Mouse (Mus musculus) cerebellum, adult (tissue): Measurements from ENCODE around the gene Gm4952.
"Not testable (repeated sequence)": the region's sequence is repeated elsewhere in the genome, so short reads cannot be mapped to it uniquely, and the experiment has no call there.

Experiments
- ATAC-seq: cut with Nextera tagmentation; 2 replicates; pipeline ENCODE4 v1.9.2; 2017; ENCODE audit warnings: mild to moderate bottlenecking, moderate library complexity, mixed read lengths; ENCODE audit not compliant: insufficient number of reproducible peaks, low FRiP score, low TSS enrichment

The Gm4952 gene

DNA sequence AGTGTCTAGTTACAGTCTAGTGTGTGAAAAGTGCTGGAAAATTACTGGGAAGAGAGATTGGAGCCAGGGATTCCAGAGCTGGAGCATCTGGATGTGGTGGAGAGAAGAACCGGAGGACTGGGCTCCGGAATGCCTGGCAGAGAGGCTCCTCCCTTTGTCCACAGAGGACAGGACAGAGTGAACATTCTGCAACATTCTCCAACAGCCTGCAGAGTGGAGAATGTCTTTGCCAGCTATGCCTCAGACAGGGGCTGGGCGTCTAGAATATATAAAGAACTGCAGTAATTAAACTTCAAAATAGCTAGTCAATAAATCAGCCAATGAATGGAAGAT is 2.7 kb upstream of the Gm4952 start:
- no peak for ATAC-seq

DNA sequence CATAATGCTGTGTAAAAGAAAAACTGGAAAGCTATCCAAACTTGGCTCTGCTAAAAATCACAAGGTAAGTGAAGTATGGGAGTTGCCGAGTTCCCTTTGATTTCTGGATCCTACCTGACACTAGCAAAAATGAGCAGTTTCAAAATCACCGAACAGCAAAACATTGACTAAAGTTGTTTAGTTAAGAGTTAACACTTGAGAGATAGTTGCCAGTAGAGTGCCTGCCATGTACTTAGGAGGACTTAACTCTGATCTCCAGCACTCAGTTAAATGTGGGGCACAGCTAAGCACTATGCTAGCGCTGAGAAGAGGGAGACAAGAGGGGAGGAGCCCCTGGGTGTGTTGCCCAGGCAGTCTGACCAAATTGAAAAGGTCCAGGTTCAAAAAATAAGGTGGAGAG is 1.1 kb upstream of the Gm4952 start:
- no peak for ATAC-seq

DNA sequence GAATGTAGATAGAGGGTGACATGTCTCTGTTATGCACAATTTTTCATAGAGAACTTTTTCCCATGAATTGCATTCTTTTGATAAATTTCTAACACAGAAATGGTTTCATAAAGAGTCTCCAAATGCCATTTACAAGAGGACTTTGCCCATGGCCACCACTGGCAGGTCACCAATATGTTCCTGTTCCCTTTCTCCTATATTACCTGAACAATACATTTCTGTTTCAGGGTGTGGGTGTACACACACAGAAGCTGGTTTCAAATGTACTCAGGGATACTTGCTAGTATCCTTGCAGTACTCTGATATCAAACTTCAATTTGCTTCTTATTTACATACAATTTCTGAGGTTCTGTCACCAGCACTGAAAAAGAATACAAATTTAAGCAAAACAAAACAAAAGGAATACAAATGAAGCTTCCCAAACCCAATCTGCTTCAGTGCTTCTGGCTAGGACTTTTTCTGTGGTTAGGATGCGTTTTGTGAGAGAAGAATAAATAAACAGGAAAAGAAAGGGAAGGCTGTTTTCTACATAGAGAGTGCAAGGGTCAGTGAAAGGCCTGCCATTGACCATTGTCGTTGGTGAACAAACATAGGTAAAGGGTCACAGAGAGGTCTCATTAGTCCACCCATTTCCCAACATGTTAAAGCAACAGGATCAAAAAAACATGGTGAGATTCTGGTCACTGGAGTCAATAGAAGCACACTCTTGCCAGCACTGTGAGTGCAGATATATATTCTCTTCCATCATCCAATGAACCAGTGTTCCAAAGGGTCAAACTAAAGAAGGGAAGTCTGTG is 1.1 kb downstream of the Gm4952 start:
- no peak for ATAC-seq

DNA sequence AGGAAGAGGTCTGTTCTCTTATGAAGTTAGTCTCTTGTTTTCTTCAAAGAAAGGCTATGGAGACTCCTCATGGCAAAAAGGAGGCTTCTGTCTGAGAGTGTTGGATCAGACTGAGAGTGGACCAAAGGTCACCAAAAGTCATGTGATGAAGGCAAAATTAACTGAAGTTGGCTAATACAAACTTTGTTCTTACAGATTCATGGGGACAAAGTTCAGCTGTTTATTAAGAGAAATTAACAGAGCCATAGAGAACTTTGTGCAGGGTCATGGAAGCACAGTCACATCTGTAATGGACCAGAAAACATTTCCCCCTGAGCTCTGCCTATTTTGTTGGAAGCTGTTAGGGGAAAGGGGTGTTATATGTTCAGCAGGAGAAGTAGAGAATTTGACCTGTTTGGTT is 8.6 kb downstream of the Gm4952 start:
- ATAC-seq, result no peak

DNA sequence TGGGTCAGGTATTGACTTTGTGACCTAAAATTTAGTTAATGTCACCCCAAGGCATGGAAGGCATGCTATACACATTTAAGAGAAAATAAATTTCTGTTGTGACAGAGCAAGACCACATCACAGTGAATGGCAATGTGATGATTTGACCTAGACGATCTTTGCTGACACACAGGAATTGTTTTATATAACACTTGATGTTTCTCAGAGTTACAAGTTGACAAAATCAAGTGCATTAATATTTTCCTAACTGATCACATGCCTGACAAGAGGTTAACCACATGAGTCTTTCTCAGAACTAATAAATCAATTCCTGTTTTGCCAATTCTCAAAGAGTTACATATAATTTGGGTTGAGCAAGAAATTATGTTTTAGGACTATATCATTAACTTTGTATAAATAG is 13.9 kb downstream of the Gm4952 start:
- ATAC-seq, result no peak

DNA sequence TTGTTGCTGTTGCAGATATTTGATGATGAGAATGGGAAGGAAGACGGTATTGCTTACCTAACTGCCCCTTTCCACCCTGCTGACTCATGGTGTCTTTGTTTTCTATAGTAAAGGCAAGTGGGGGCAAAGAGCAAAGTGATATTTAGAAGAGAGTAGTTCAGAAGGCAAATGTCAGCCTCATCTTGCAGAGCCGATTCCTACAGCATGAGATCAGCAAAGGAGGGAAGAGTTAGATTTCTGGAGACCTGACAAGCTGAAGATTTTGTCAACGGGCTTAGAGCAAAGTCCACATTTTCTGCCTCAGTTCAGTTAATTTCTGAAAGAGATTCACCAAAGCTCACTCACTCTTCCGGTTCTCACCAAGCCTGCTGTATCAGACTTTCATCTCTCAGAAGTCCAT is 33.4 kb downstream of the Gm4952 start, which contains the start of gene Glyat:
TSS of gene Glyat (plus strand) at position 133 of the 400 bp plus-strand sequence.
- no peak for ATAC-seq

DNA sequence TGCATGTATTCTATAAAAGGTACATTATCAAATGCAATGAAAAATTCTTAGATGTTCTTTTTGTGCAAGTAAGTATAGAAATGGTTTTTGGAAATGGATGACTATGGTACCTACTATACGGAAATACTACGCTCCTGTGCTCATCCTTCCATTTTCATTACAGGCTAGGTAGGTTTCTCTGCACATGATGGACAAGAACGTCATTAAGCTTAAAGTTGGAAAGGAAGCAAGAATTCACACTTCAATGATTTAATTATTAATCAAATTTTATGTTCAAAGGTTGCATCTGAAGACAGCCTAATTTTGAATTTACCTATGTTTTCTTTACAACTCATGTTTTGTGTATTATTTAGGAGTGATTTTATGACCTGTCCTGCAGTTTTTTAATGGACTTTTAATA is 34.5 kb downstream of the Gm4952 start:
- no peak for ATAC-seq

DNA sequence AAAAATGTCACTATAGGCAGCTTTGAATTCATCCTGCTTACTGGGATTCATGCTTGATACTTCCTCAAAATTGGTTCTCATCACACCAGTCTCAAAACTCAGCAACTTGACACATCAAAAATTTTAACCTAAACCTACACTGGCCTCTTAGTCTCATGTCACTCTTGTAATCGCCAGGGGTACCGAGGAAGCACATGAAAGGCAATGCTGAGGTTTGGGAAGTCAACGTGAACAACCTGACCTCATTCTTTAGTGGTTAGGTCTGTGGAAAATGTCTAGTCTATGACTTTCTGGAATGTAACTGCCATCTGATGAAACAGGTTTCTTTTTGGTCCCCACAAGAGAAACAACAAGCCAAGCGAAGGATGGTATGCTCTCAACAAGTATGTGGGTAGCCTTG is 35.2 kb downstream of the Gm4952 start:
- no peak for ATAC-seq

DNA sequence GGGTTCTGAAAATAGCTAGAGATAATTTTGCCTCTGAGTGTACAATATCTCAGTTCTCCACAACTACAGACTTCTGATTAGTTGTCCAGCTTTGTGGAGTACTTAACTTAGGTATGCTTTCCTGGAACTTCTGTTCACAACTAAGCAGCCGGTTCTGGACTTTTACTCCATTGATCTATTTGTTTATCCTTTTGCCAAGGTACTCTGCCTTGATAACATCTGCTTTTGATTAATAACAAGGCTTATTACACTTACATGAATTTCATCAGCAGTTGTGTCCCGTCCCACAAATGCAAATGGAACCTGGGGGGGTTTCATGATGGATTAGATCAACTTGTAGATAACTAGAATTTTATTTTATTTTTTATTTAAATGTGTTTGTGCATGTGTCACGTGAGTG is 37.1 kb downstream of the Gm4952 start:
- ATAC-seq, result no peak

DNA sequence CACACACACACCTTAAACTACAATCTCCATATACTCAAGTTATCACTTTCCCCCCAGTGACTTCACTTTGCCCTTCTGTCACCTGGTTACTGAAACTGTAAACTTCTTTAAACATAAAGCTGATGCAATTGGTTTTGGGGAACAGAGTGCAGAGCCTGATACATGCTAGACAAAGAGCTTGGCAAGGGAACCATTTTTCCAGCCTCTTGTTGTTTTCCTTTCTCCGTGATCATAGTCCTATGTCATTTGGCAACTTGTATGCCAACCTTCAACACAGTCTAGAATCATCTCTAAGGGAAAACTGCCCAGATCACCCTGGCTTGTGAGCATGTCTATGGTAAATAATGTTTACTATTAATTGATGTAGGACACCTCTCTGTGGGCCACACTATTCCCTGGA is 38.3 kb downstream of the Gm4952 start:
- no peak for ATAC-seq

DNA sequence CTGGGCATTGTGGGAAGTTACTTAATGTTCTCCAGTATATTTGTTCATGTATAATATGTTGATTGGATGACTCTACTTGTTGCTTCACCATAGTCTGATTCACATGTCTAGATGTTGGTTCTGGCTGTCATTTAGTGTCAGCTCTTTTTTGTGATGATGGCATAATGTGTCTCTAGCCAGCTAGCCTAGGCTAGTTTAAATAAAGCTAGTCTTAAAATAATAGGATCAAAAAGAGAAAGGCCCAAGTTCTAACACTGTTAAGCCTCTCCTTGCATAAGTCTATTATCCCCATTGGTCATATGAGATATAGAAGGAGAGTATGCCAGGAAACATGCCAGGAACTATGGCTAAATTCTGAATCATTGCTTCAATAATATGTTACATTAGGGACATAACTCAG is 49.7 kb downstream of the Gm4952 start:
- ATAC-seq, result no peak

DNA sequence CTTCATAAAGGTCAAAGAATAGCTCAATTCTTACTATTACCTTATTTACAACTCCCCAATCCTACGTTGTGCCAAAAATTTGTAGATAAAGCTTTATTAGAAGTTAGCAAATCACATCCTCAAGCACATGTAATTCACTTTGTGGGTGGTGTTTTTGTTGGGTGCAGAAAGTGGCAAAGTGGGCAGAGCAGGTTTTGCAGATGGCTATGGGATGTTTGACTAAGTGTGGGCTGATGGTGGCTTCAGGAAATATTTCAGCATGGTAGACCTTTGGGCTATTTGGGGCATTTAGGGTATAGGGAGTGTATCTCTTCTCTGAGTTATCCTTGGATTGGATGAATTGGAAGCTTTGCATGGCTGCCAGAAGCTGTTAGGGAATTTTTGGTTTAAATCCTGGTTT is 66.4 kb downstream of the Gm4952 start:
- no peak for ATAC-seq

DNA sequence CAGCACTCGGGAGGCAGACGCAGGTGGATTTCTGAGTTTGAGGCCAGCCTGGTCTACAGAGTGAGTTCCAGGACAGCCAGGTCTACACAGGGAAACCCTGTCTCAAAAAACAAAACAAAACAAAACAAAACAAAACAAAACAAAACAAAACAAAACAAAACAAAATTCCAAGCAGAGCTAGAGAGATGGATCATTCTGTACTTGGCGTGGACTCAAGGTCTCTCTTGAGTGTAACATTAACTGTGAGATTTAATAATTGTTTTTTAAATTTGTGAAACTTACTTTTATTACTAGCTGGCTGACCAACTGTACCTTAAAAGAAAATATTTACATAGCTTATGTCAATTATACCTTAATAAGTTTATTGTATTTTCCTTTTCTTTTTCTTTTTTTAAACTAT is 68.8 kb downstream of the Gm4952 start:
- ATAC-seq, result not testable (repeated sequence)

DNA sequence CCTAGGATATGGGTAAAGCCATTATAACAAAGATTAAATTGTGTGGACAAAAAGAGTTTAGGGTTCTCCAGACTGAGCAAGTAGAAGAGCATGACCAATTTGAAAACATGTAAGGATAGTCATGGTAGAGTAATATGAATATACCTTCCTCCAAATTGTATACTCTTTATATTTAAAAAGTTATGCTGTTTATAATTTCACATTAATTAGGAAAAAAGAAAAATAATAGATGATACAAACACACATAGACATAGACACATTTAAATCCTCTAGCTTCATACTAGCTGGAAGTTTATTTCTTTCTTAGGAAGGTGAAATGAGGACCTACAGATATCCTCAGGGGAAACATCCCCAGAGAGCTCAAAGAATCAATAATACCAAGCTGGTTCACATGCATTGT is 70.4 kb downstream of the Gm4952 start, which contains the start of gene Olfr1442:
TSS of gene Olfr1442 (plus strand) at position 301 of the 400 bp plus-strand sequence.
- ATAC-seq, result no peak

DNA sequence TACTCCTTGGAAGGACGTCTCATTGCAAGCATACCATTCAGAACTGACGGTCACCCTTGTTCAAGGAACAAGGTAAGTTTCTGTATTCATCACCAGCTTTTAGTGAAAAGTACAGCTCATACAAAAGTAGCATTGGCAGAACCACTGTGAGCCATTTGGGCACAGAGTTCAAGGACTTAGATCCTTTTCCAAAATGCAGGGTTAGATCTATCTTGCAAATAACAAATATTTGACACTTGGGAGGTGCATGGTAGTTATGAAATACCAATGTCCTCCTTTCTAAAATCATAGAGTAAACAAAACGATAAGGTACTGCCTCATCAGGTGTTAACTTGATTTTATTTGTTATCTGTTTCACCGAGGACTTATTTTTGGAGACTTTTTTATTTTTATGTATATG is 71.3 kb downstream of the Gm4952 start:
- no peak for ATAC-seq

DNA sequence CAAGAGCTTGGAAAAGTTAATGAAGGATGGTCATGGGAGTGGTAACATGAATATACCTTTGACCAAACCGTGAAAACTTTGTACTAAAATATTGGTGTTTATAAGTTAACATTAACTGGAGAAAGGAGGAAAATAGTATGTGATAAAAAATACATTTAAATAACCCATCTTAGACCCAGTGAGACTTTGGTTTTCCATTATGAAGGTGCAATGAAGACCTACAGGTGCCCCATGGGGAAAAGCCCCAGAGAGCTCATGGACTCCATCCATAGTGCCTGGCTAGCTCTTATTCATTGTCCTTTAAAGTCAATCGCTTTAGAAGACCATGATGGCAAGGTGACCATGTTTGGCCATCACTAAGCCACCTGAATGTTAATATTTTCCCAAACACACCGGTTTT is 78.0 kb downstream of the Gm4952 start, which contains the start of gene Olfr1443:
TSS of gene Olfr1443 (plus strand) at position 301 of the 400 bp plus-strand sequence.
- ATAC-seq, result no peak
